Mouse (Mus musculus): Measurements from ENCODE around the gene Itga3. TPM values are rescaled to one million over a fixed set of nuclear protein-coding genes. Genes with fewer than 3 reads are reported as not detected.

Gene Itga3
- polyA plus RNA-seq, 1 experiment = 14.0 TPM

GRCm38 (mm10) chr11:95007418-95007817 lies 69.2 kb downstream of the Itga3 start:
- no peak for DNase-seq (ENCODE audit: extremely low spot score in 1 of 2, low spot score in 1 of 2)

GRCm38 (mm10) chr11:95006525-95007219 lies 69.9 kb downstream of the Itga3 start:
- DNase-seq (ENCODE audit: extremely low spot score in 1 of 2, low spot score in 1 of 2) = peak in 1 of 2 experiments; percentile 76

DNA sequence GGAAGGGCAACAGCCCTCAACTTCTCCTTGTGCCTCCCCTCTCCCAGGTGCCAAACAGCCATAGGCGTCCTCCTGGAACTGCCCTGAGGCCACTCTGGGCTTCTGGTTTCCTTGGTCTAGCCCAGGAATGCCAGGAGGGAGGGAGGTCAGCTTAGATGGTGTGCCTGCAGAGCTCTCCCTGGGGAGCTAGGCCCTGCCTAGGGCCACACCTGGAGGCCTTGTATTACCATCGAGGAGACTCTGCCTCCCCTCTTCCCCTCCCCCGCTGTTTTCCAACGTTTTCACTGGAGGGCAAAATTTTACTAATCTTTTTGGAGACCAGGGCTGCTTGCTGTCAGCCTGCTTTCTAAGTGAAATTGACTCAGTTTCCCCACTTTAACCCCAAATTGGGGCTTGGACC lies 70.6 kb downstream of the Itga3 start:
- DNase-seq (ENCODE audit: extremely low spot score in 1 of 2, low spot score in 1 of 2) = no peak

DNA sequence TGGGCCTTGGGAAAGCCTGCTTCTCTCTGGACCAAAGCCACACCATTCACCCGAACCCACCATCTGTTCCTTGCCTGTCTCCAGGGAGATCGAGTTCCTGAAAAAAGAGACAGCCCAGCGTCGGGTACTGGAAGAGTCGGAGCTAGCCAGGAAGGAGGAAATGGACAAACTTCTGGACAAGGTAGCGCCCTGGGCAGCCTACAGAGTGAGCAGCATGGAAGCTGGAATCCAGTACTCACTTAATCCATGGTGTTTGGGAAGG lies 71.7 kb downstream of the Itga3 start:
- DNase-seq (ENCODE audit: extremely low spot score in 1 of 2, low spot score in 1 of 2) = no peak

GRCm38 (mm10) chr11:95004136-95004936 lies 72.3 kb downstream of the Itga3 start:
- DNase-seq (ENCODE audit: extremely low spot score in 1 of 2, low spot score in 1 of 2) = no peak

DNA sequence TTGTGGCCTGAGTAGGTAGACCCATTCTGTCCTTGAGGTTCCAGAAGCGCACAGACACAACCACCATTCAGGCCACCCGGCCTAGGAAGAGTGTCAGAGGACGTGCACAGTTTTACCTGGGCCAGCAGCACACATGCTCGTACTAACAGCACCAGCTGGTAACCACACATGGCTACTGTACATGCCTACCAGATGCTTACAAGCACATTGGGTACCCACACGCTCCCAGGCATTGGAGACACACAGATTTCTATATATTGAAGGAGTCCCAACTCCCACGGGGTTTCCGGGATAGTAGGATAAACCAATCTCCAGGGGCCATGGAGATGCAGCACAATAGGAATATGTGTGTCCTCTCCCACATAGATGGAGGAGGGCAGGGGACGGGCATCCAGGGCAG lies 73.9 kb downstream of the Itga3 start:
- DNase-seq (ENCODE audit: extremely low spot score in 1 of 2, low spot score in 1 of 2) = no peak

- DNase-seq (ENCODE audit: extremely low spot score in 1 of 2, low spot score in 1 of 2) = no peak
Observed at GRCm38 (mm10) chr11:95001584-95002347, 74.8 kb downstream of the Itga3 start.

DNA sequence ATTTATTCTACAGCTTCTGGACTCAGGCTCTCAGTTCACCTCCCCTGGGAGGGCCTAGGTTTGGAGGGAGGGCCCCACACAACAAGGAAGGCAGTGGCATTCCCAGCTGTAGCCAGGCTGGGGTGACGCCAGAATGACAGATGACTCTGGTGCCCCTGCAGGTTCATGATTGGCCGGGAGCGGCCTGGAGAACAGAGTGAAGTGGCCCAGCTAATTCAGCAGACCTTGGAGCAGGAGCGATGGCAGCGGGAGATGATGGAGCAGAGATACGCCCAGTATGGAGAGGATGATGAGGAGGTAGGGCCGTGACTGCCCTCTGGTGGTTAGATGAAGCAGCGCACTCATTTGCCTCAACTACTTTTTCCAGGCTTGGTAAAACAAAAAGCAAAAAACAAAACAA lies 75.5 kb downstream of the Itga3 start:
- peak in 1 of 2 experiments; percentile 83 for DNase-seq (ENCODE audit: extremely low spot score in 1 of 2, low spot score in 1 of 2)

DNA sequence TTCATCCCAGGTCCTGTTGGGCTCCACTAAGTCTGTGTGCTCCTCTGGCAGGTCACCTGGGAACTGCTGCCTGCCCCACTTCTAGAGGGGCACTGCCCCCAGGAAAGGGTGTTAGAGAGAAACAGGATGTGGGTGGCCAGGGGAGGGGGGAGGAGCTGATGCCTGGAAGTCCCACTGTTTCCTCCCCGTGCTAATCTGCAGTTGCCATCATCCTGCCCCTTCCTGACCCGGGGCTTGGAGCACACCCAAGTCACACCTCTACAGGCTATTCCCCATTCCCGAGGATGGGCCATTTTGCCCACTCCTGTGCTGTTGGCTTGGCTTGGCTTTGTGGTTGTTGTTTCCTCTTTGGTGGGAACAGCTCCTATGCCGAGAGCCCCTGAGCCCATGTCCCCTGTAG lies 76.1 kb downstream of the Itga3 start:
- no peak for DNase-seq (ENCODE audit: extremely low spot score in 1 of 2, low spot score in 1 of 2)

- DNase-seq (ENCODE audit: extremely low spot score in 1 of 2, low spot score in 1 of 2) = no peak
Observed at GRCm38 (mm10) chr11:95000128-95000527, 76.5 kb downstream of the Itga3 start.

DNA sequence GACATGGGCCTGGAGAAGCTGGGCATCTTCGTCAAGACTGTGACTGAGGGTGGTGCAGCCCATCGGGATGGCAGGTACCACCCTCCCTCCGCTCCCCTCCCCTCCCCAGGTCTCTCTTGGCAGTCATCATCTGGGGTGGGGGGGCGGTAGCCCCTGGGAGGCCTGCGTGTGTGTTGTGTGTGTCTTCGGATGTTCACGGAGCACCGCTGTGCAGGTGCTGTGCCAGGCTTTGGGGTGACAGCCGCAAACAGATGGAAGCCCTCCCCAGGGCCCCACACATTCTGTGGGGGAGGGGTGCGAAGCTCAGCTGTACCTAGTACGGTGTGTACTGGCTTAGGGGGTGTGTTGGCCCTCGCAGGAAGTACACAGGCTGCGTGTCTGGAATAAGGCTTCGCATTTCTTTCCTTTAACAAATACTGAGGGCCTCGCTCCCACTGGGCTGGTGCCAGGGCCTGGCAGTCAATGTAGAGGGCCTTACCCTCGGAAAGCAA lies 78.5 kb downstream of the Itga3 start:
- peak in 1 of 2 experiments; percentile 64 for DNase-seq (ENCODE audit: extremely low spot score in 1 of 2, low spot score in 1 of 2)

- no peak for DNase-seq (ENCODE audit: extremely low spot score in 1 of 2, low spot score in 1 of 2)
Observed at GRCm38 (mm10) chr11:94997596-94997995, 79.0 kb downstream of the Itga3 start.

GRCm38 (mm10) chr11:94996984-94997383 lies 79.6 kb downstream of the Itga3 start:
- DNase-seq (ENCODE audit: extremely low spot score in 1 of 2, low spot score in 1 of 2) = no peak

DNA sequence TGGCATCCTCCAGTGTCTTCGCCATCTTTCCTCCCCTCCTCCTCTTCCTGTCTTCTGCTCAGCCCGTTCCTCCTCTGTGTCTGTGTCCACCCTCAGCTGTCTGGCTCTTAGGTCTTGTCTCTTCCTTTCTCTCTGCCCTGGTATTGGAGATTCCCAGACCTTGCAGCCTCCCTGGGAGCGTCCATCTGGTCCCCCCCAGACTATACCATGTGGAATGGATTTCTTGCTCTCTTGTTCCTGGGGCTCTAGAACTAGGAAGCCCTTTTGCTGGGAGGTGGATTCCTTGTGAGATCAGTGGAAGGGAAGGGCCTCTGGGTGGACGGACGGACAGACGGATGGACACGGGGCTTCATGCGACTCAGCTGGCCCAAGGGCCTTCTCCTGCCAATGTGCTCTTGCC lies 80.5 kb downstream of the Itga3 start:
- no peak for DNase-seq (ENCODE audit: extremely low spot score in 1 of 2, low spot score in 1 of 2)

DNA sequence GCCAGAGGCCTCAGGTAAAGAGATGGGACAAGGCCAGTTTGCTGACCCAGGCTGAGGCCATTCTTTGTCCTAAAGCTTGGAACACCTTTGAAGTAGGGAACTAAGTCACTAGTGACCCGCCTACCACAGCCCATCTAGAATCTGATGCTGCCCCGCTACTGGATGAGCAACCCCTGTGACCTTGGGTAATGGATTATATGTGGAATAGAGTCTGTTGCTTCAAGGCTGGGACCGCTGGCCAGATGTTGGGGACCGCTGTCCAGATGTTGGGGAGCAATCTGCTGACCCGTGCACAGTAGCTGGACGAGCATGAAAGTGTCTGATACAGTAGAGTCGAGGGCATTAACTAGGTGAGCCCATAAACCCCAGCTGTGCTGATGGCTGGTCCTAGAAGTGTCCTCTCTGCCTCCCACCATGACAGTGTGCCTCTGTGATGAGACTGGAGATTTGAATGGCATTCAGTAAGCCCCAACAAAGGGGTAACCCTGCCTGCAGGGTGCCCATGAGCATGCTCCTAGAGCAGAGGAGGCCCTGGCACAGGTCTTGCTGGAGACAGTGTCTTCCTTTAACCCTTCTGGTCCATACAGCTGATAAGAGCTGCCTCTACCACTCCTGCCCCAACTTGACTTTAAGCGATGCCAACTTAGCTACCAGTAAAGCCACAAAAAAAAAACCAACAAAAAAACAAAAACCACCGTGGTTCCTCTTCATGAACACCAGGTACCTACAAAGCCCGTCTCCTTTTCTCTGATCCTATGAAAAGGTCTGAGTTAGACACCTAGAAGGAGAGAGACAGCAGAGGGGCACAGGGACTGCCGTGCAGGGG lies 81.4 kb downstream of the Itga3 start:
- DNase-seq (ENCODE audit: extremely low spot score in 1 of 2, low spot score in 1 of 2) = no peak

Other genes starting within 250 kb of the Itga3 start
- gene Col1a1, start 140.6 kb downstream of the Itga3 start, polyA plus RNA-seq (2012; rRNA removed) = 6.9 and 8.7 TPM in 2 replicates
- gene Hils1, start 109.2 kb downstream of the Itga3 start, polyA plus RNA-seq (2012; rRNA removed) = not detected in 2 replicates
- gene Sgca, start 100.5 kb downstream of the Itga3 start, polyA plus RNA-seq (2012; rRNA removed) = 1.1 and 1.4 TPM in 2 replicates
- 296 and 312 TPM in 2 replicates for gene Ppp1r9b, start 85.8 kb downstream of the Itga3 start, polyA plus RNA-seq (2012; rRNA removed)
- gene Samd14, start 66.9 kb downstream of the Itga3 start, polyA plus RNA-seq (2012; rRNA removed) = 27.5 and 28.1 TPM in 2 replicates
- 88.7 and 97.3 TPM in 2 replicates for gene Pdk2, start 35.4 kb downstream of the Itga3 start, polyA plus RNA-seq (2012; rRNA removed)
- gene Dlx3, start 43.3 kb upstream of the Itga3 start, polyA plus RNA-seq (2012; rRNA removed) = 0.19 TPM in 1 of 2 replicates, not detected in the other
- 0.08 TPM in 1 of 2 replicates, not detected in the other for gene Dlx4, start 69.5 kb upstream of the Itga3 start, polyA plus RNA-seq (2012; rRNA removed)
- gene Tac4, start 184.7 kb upstream of the Itga3 start, polyA plus RNA-seq (2012; rRNA removed) = 0.12 TPM in 1 of 2 replicates, not detected in the other
- 55.2 and 55.4 TPM in 2 replicates for gene Kat7, start 233.4 kb upstream of the Itga3 start, polyA plus RNA-seq (2012; rRNA removed)

Data from frontal cortex, adult 2 months (tissue).